Mouse (Mus musculus): ENCODE measurements around the gene Pamr1.

- TF ChIP-seq CTCF (IDR thresholded peaks at IDR 0.05) = no peak
- TF ChIP-seq EP300 (IDR thresholded peaks at IDR 0.05) = no peak
These were observed 106.3 kb downstream of the Pamr1 start for GRCm38 (mm10) chr2:102655966-102656725.
